Mouse (Mus musculus): ENCODE measurements at regions not wholly inside any gene's neighbourhood (a gene's known extent, or its start where the extent isn't known, plus 50 kb on each side); places are given as distances from the start of the nearest gene placed in this dataset.

GRCm38 (mm10) chr17:16101548-16101947 is 270.7 kb upstream of the Rgmb start:
- DNase-seq (ENCODE audit: low read depth, low spot score): no peak

GRCm38 (mm10) chr17:16092952-16093351 is 262.1 kb upstream of the Rgmb start:
- no peak for DNase-seq (ENCODE audit: low read depth, low spot score)

GRCm38 (mm10) chr17:16089619-16090280 is 258.9 kb upstream of the Rgmb start:
- DNase-seq (ENCODE audit: low read depth, low spot score): no peak

GRCm38 (mm10) chr17:16088879-16089618 is 258.2 kb upstream of the Rgmb start:
- DNase-seq (ENCODE audit: low read depth, low spot score): no peak

- DNase-seq (ENCODE audit: low read depth, low spot score): no peak
Observed at GRCm38 (mm10) chr17:16087046-16087445, 256.2 kb upstream of the Rgmb start.

GRCm38 (mm10) chr17:16082842-16083241 is 252.0 kb upstream of the Rgmb start:
- DNase-seq (ENCODE audit: low read depth, low spot score): no peak

GRCm38 (mm10) chr17:16078549-16078948 is 247.7 kb upstream of the Rgmb start:
- DNase-seq (ENCODE audit: low read depth, low spot score): no peak

- no peak for DNase-seq (ENCODE audit: low read depth, low spot score)
Observed at GRCm38 (mm10) chr17:16069334-16069733, 238.5 kb upstream of the Rgmb start.

- DNase-seq (ENCODE audit: low read depth, low spot score): no peak
Observed at GRCm38 (mm10) chr17:16067858-16068257, 237.0 kb upstream of the Rgmb start.

- no peak for DNase-seq (ENCODE audit: low read depth, low spot score)
Observed at GRCm38 (mm10) chr17:16054481-16054880, 223.6 kb upstream of the Rgmb start.

- no peak for DNase-seq (ENCODE audit: low read depth, low spot score)
Observed at GRCm38 (mm10) chr17:16051713-16052112, 220.9 kb upstream of the Rgmb start.

GRCm38 (mm10) chr17:16041542-16042251 is 210.9 kb upstream of the Rgmb start:
- DNase-seq (ENCODE audit: low read depth, low spot score): no peak

GRCm38 (mm10) chr17:16027989-16028388 is 197.2 kb upstream of the Rgmb start:
- no peak for DNase-seq (ENCODE audit: low read depth, low spot score)

GRCm38 (mm10) chr17:16004871-16005575 is 174.2 kb upstream of the Rgmb start:
- peak; percentile 33 for DNase-seq (ENCODE audit: low read depth, low spot score)

- no peak for DNase-seq (ENCODE audit: low read depth, low spot score)
Observed at GRCm38 (mm10) chr17:16004002-16004401, 173.2 kb upstream of the Rgmb start.

GRCm38 (mm10) chr17:15998771-15999170 is 167.9 kb upstream of the Rgmb start:
- no peak for DNase-seq (ENCODE audit: low read depth, low spot score)

GRCm38 (mm10) chr17:15997289-15997688 is 166.4 kb upstream of the Rgmb start:
- DNase-seq (ENCODE audit: low read depth, low spot score): no peak

- DNase-seq (ENCODE audit: low read depth, low spot score): no peak
Observed at GRCm38 (mm10) chr17:15995493-15995892, 164.7 kb upstream of the Rgmb start.

GRCm38 (mm10) chr17:15993361-15994287 is 162.8 kb upstream of the Rgmb start:
- peak; percentile 8 for DNase-seq (ENCODE audit: low read depth, low spot score)

- peak; percentile 21 for DNase-seq (ENCODE audit: low read depth, low spot score)
Observed at GRCm38 (mm10) chr17:15991916-15992315, 161.1 kb upstream of the Rgmb start.

- peak; percentile 87 for DNase-seq (ENCODE audit: low read depth, low spot score)
Observed at GRCm38 (mm10) chr17:15990303-15990702, 159.5 kb upstream of the Rgmb start.
